Mouse (Mus musculus) gastrocnemius, adult 2 months (tissue): ENCODE data around the gene Kif9. TPM values are rescaled to one million over a fixed set of nuclear protein-coding genes. Genes with fewer than 3 reads are reported as not detected.

ENCODE experiments used
- DNase-seq: peaks from one replicate; pipeline ENCODE4 v3.0.0; 2022
- H3K27ac ChIP-seq: fragments of 200-600 bp; 2 replicates; pipeline ENCODE4 v1.8.1; 2022; ENCODE audit warnings: mild to moderate bottlenecking
- H3K4me3 ChIP-seq: fragments of 200-600 bp; 2 replicates; pipeline ENCODE4 v1.8.1; 2022; ENCODE audit warnings: mild to moderate bottlenecking, moderate library complexity
- CTCF ChIP-seq: fragments of 200-600 bp; IDR thresholded peaks from 2 replicates; pipeline ENCODE4 v1.8.1; 2022; ENCODE audit warnings: antibody characterized with exemption, mild to moderate bottlenecking, moderate library complexity
- intact Hi-C: fragments of 180-260 bp; cut with DNase I; formaldehyde crosslinking; loops from one replicate; pipeline ENCODE4 v1.15.1; 2025
- total RNA-seq, 2 experiments: library from RNA; stranded (reverse); gene quantifications; 2 replicates each; pipeline ENCODE4 v1.2.3; 2021

Gene Kif9
- total RNA-seq, 2 experiments from 2014 or later: 0.08 TPM; not detected in 1

GRCm38 (mm10) chr9:110531151-110531791 lies 54.5 kb downstream of the Kif9 start:
- Histone ChIP-seq H3K4me3 (peak overlapping the region; percentile 93), H3K27ac (peak overlapping the region; percentile 100)
- intact Hi-C loops: no loop called here
- no peak for DNase-seq
- TF ChIP-seq CTCF: no peak

DNA sequence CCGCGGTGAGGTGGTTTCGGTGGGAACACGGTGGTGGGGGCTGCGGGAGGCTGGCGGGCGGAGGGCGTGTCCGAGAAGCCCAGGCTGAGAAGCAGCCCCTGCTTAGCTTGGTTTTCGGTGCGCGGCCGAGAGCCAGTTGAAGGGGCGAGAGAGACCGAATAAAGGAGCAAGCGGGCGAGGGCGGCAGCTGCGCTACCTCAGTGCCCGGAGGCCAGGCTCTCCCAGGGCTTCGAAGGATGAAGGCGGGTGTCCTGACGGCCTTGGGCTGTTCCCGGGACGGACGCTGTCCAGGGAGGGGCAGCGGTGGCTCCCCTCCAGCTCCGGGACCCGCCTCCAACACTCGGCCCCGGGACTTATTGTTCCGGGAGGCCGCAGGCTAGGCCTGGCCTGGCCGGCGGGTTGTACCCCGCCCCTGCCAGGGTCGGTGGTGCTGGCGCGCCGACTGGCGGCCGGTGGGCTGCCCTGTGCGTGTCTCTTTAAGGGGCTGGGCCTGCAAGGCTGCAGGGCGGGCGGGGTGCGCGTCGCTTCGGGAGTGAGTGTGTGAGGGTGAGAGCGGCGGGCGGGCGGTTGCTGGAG lies 55.2 kb downstream of the Kif9 start:
- peak; percentile 98 for DNase-seq
- H3K27ac ChIP-seq: peak overlapping the region; percentile 100
- H3K4me3 ChIP-seq: peak overlapping the region; percentile 93
- intact Hi-C loops: loop anchor here (2.0 kb wide), 1 partner anchor 55 kb away; the partner anchor contains the start of genes Kif9 and Klhl18
- peak; percentile 73 for TF ChIP-seq CTCF

DNA sequence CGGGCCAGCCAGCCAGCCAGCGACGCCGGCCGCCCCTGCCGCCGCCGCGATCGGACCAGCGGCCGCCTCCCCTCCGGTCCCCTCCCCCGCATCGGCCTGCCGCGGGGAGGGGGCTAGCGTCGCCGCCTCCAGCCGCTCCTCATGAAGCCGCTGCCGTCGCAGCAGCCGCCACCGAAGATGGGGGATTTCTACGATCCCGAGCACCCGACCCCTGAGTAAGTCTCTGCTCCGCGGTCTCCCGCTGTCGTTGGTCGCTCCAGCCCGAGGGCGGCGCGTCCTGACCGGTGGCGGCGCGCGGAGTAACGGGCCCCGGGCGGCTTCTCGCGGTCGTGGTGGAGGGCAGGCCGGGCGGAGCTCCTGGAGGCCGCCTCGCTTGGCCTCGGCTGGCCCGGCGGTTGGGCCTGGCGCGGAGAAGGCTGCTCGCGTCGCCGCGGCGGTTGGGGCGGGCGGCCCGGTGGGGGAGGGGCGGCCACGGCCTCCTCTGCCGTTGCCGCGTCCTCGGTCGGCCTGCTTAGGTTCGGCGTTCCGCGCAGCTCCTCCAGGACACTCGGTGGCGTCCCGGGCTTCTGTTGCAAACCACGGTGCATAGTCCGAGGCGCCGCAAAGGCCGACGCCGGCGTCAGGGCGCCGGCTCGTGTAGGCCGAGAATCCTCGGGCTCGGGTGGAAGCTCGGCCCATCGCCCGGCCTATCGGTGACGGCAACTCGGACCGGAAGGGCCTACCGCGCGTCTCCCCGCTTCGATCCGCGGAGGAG lies 56.0 kb downstream of the Kif9 start, which contains the start of gene Setd2:
Setd2 (plus strand) TSS at position 60 of the 754 bp plus-strand sequence.
- peak within 1 kb of the TSS; percentile 100 for H3K27ac ChIP-seq
- H3K4me3 ChIP-seq: peak within 1 kb of the TSS; percentile 93
- DNase-seq: peak; percentile 88
- TF ChIP-seq CTCF: no peak; the same call in 1 of the 2 replicates
- intact Hi-C loops: loop anchor here (2.0 kb wide), 1 partner anchor 56 kb away; the partner anchor contains the start of genes Kif9 and Klhl18

- peak overlapping the region; percentile 100 for H3K27ac ChIP-seq
- peak overlapping the region; percentile 93 for H3K4me3 ChIP-seq
- no peak for TF ChIP-seq CTCF
- intact Hi-C loops: loop anchor here (2.0 kb wide), 1 partner anchor 57 kb away; the partner anchor contains the start of genes Kif9 and Klhl18
- no peak for DNase-seq
These were observed 56.9 kb downstream of the Kif9 start for GRCm38 (mm10) chr9:110533645-110534044.

GRCm38 (mm10) chr9:110535114-110535513 lies 58.4 kb downstream of the Kif9 start:
- no peak for DNase-seq
- intact Hi-C loops: no loop called here
- Histone ChIP-seq H3K27ac (peak overlapping the region; percentile 4; the same call in 1 of the 2 replicates), H3K4me3 (peak overlapping the region; percentile 93)
- TF ChIP-seq CTCF: no peak

DNA sequence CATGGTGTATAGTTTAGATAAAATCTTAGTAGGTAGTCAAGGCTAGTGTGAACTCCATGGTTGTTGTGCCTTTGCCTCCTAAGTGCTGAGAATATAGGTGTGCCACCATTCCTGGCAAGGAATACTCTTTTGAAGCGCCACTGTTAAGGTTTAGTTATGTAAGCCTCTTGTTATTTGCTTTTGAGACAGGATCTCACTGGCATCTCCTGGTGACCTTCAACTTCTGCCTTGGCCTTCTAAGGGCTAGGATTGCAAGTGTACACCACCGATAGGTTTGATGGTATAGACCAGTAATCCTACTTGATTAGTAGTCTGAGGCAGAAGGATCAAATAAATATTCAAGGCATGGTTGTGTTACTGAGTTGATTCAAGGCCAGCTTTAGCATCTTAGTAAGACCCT lies 59.9 kb downstream of the Kif9 start:
- intact Hi-C loops: no loop called here
- no peak for DNase-seq
- H3K27ac ChIP-seq: 0 out of 2 replicates have a peak overlapping the region, but pooled peaks have one; percentile 2
- TF ChIP-seq CTCF: no peak
- H3K4me3 ChIP-seq: no peak overlapping the region

DNA sequence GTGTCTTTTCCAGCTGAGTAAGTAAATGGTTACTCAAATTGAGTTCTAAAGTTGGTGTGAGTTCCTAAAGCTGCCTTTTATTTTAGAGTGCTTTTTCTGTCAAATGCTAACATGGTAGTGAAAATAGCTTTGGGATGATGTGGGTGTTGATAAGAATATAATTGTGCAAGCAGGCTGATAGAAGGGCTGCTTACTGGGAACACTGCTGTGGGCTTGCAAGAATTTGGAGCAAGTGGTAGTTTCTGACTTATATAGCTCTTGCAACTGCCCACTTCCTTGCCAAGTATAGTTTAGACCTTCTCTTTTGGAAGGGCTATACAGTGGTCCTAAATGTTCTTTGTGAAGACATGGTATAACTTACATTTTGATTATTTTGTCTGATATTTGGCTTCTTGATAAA lies 61.8 kb downstream of the Kif9 start:
- Histone ChIP-seq H3K27ac (no peak overlapping the region), H3K4me3 (no peak overlapping the region)
- no peak for DNase-seq
- no peak for TF ChIP-seq CTCF
- intact Hi-C loops: no loop called here

GRCm38 (mm10) chr9:110541988-110542387 lies 65.2 kb downstream of the Kif9 start:
- intact Hi-C loops: no loop called here
- Histone ChIP-seq H3K4me3 (no peak overlapping the region), H3K27ac (no peak overlapping the region)
- no peak for DNase-seq
- no peak for TF ChIP-seq CTCF

DNA sequence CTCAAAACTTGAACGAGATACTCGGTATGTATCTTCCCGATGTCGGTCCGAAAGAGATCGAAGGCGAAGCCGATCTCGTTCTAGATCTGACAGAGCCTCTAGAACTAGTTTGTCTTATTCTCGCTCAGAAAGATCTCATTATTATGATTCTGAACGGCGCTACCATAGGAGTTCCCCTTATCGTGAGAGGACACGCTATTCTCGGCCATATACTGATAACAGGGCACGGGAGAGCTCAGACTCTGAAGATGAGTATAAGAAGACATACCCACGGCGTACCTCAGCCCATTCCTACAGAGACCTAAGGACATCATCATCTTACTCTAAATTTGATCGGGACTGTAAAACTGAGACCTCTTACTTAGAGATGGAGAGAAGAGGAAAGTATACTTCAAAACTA lies 71.5 kb downstream of the Kif9 start:
- intact Hi-C loops: no loop called here
- no peak overlapping the region for H3K4me3 ChIP-seq
- no peak for DNase-seq
- H3K27ac ChIP-seq: no peak overlapping the region
- TF ChIP-seq CTCF: no peak

- peak; percentile 27; the same call in 1 of the 2 replicates for TF ChIP-seq CTCF
- intact Hi-C loops: no loop called here
These were observed 91.6 kb downstream of the Kif9 start for GRCm38 (mm10) chr9:110568309-110568708.

More at GRCm38 (mm10) chr9:110568309-110568708, 91.6 kb downstream of the Kif9 start:
- Histone ChIP-seq H3K27ac (no peak overlapping the region), H3K4me3 (no peak overlapping the region)
- DNase-seq: no peak

Other genes with a start within 250 kb of the Kif9 start
- gene Cspg5, start 233.2 kb upstream of the Kif9 start, total RNA-seq: under 1 TPM in 1 of 2 experiments, not detected in 1; 0.25 TPM
- 1 to 10 TPM; 2.6 to 3.3 TPM for gene Elp6, start 171.8 kb upstream of the Kif9 start, total RNA-seq
- gene Scap, start 143.7 kb upstream of the Kif9 start, total RNA-seq: 10 to 100 TPM; 16.6 to 17.0 TPM
- gene Ptpn23, start 68.7 kb upstream of the Kif9 start, total RNA-seq: 10 to 100 TPM in 1 of 2 experiments, 1 to 10 TPM in 1; 8.5 to 10.0 TPM
- gene Ngp, start 57.2 kb upstream of the Kif9 start, total RNA-seq: not detected
- 1 to 10 TPM; 7.2 to 8.6 TPM for gene Klhl18, start 264 bp upstream of the Kif9 start, total RNA-seq
- gene Setd2, start 55.6 kb downstream of the Kif9 start, total RNA-seq: 10 to 100 TPM; 32.9 to 35.4 TPM
- 1 to 10 TPM in 1 of 2 experiments, under 1 TPM in 1; 0.64 to 1.2 TPM for gene Nradd, start 147.5 kb downstream of the Kif9 start, total RNA-seq
- gene Nbeal2, start 177.2 kb downstream of the Kif9 start, total RNA-seq: 1 to 10 TPM; 4.7 to 5.0 TPM
- 10 to 100 TPM; 43.4 to 51.7 TPM for gene Ccdc12, start 179.5 kb downstream of the Kif9 start, total RNA-seq